Mouse (Mus musculus): ENCODE measurements around the gene Rpl32.
A peak's percentile ranks its signal among the peaks of the same experiment; 100 is the strongest.
"Not testable (repeated sequence)": the region's sequence is repeated elsewhere in the genome, so short reads cannot be mapped to it uniquely, and the experiment has no call there.

Gene Rpl32

GRCm38 (mm10) chr6:115808488-115809231 is at the start of gene Rpl32:
Rpl32 (minus strand) TSS chr6:115808747.
- peak; percentile 80 for DNase-seq (ENCODE audit: low spot score)

DNA sequence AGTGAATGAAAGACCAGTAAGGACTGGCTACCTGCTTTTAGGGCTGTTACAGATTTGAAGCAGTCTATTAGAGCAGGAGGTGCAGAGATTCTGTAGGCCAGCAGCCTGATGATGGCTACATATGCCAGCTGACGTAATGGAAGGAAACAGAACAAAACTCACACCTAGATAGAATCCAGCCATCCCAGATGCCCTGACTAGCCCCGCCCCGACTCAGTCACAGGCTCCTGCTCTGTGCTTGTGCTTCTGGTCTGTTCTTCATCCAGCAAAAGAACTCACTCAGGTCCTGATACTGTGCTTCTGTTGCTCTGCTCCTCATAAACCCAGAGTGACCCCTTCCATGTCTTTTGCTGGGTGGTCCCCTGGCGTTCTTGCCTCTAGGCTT is 47.8 kb upstream of the Rpl32 start:
- DNase-seq (ENCODE audit: low spot score), result no peak

DNA sequence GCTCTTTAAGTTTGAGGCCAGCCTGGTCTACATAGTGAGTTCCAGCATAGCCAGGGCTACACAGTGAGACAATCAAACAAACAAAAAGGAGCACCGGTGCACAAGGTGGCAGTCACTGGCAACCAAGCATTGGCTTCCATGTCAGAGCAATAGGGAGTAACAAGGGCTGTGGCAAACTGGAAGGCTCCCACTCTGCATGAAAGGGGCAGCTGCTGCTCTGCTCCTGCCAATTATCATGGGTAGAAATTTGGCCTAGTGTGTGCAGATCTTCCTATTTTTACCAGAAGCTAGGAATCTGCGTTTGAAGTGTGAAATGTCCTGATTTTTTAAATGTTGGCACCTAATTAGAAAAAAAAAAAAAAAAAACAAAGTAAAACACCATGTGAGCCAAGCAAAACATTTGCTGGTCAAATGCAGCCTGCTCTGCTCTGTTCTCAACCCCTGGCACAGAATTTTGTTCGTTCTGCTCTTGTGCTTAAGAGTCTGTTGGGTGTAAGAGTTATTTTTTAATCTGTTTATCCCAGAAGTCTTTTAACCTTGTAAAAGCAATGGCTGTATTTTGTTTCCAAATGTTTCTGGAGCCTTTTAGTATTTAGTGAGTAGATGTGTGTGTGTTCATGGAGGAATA is 47.3 kb upstream of the Rpl32 start:
- DNase-seq (ENCODE audit: low spot score), result no peak

- DNase-seq (ENCODE audit: low spot score), result no peak
Measured at GRCm38 (mm10) chr6:115854432-115854831, 45.9 kb upstream of the Rpl32 start.

DNA sequence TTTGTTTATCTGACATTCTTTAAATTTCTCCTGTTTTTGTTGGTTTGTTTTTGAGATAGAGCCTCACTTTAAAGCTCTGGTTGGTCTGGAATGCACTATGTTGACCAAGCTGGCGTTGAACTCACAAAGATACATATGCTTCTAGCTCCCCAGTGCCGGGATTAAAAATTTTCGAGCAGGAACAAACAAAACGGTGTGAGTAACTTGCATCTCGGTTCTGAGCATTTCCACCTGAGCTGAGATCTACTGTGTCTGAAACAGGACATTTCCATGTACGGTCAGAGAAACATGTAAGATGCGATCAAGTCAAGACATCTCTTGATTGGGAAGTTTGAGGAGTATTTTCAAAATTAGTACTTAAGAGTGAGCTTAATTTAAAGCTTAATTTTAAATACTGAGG is 45.4 kb upstream of the Rpl32 start:
- DNase-seq (ENCODE audit: low spot score), result no peak

- DNase-seq (ENCODE audit: low spot score), result peak; percentile 98
Measured at GRCm38 (mm10) chr6:115853091-115853813, 44.7 kb upstream of the Rpl32 start, which contains the start of the genes Mbd4 and Ift122. Mbd4 (minus strand) TSS chr6:115853371. Ift122 (plus strand) TSS chr6:115853470.

GRCm38 (mm10) chr6:115852446-115853090 is 44.0 kb upstream of the Rpl32 start:
- DNase-seq (ENCODE audit: low spot score), result no peak

DNA sequence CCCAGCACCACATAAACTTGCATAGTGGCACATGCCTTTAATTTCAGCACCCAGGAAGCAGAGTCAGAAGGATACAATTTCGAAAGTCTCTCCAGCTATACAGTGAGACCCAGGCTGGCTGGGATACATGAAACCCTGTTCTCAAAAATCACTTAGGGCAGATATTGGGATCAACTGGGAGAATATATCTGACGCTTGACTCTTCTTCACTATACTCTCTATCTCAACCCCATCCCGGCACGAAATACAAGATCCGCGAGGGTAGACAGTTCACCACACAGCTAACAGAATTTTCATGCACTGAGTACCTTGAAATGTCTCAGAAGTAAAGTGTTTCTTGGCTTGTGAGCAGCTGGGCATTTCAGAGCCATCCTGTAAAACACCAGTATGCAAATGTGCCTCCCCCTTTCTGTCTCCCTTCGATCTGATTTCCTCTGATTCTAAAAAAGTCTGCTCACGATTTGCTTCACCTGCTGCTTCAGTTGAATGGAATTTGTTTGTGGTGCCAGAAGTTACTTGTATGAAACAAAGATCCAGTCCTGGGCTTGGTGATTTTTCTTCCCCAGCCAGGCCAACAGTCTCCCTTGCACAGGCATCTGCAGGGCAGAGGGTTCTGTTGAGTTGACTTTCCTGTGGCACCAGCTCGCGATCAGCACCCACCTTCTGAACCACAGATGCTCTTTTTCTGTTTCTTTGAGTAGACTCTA is 40.2 kb upstream of the Rpl32 start:
- no peak for DNase-seq (ENCODE audit: low spot score)

DNA sequence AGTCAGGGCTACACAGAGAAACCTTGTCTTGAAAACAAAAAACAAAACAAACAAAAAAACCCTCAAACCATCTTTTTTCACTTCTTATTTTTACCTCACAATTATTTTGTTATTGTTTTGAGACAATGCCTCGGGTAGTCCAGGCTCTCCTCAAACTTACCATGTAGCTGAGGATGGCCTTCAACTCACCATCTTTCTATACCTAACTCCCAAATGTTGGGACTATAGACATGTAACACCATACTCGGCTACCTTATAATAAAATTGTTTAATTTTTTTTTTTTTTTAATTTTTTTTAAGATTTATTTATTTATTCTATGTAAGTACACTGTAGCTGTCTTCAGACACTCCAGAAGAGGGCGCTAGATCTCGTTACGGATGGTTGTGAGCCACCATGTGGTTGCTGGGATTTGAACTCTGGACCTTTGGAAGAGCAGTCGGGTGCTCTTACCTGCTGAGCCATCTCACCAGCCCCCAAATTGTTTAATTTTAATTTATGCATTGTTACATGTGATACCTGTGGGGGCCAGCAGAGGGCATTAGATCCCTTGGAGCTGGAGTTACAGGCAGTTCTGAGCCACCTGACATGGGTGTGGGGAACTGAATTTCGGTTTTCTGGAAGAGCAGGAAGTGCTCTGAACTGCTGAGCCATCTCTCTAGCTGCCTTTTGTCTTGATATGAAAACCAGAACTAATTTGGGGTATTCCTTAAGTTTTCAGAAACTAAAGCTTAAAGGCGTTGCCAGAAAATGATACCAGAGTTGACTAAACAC is 38.3 kb upstream of the Rpl32 start:
- peak; percentile 44 for DNase-seq (ENCODE audit: low spot score)

DNA sequence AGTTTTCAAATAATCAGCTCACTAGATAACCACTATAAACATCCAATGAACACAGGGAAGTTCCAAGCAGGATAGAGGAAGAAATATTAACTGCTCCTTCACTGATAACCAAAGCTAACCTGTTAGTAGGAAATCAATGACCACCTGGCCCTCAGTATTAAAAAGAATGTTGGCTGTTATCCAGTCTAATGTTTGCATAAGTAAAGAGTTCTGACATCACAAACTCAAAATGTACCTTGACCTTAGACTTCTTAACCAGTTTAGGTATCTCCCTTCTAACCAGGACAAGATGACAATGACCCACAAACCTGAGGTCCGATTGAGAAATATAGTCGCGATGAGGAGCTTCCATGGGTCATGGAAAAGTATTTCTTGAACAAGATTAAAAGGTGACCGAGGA is 36.5 kb upstream of the Rpl32 start:
- no peak for DNase-seq (ENCODE audit: low spot score)

DNA sequence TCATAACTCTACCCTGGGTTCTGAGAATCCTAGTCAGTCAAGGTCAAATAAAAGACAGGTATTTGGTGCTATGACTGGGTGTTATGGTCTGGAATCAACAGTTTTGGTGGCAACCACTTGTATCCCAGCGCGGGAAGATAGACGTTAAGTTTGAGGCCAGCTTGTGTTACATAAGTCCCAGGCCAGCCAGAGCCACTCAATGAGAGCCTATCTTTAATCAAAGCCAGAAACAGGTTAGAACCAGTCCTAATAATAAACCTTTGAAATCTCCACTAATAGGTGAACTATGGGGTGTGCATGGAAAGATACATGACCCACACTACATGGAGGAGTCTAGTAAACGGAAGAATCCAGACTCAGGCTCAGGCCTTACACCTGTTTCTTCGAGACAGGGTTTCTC is 30.2 kb upstream of the Rpl32 start:
- DNase-seq (ENCODE audit: low spot score), result no peak

GRCm38 (mm10) chr6:115838161-115838597 is 29.6 kb upstream of the Rpl32 start, which contains the start of gene Efcab12:
Efcab12 (minus strand) TSS chr6:115838412.
- peak; percentile 69 for DNase-seq (ENCODE audit: low spot score)

DNA sequence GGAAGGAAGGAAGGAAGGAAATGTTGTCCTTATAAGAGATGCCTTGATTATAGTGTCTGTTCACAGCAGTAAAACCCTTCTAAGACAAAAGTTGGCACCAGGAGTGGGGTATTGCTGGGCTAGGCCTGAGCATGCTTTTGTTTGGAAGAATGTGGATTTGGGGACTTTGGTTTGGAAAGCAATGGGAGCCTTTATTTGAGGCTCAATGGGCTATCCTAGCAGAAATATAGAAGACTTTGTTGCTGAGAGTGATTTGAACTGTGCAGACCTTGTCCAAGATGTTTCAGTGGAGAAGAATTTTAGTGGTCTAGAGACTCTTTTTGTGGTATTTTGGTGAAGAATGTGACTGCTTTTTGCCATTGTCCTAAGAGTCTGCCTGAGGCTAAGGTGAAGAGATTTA is 25.3 kb upstream of the Rpl32 start:
- DNase-seq (ENCODE audit: low spot score), result no peak

- DNase-seq (ENCODE audit: low spot score), result no peak
Measured at GRCm38 (mm10) chr6:115832152-115832850, 23.8 kb upstream of the Rpl32 start.

DNA sequence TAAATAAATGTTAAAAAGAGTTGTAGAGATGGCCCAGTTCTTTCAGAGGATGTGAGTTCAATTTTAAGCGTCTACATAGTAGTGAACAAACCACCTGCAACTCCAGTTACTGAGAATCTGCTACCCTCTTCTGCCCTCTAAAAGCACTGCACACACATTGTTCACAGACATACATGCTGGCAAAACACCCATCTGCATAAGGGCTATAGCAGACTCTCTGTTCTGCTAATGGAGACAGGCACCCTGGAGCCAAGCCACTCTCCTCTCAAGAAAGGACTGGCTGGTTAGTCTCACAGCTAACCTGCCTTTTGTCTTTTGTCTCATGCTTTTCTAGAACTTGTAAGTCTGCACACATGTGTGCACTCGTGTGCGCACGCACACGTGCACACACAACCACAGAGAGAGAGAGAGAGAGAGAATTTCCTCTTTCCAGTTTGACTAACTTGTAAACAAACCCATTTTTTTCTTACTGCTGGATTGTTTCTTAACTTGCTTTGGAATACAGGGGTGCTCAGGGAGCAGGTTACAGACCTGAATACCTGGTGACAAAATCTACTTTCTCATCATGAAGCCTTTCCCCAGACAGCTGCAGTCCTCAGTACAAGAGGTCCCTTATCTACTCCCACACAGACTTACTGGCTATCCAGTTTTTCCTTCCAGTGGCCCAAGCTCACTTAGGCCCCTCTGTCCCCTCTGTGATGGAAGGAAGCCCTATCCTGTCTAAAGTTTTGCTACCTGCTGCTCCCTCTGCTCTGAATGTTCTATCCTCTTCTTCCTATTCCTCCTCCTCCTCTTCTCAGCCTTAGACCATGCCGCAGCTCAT is 22.4 kb upstream of the Rpl32 start:
- no peak for DNase-seq (ENCODE audit: low spot score)

GRCm38 (mm10) chr6:115823850-115824464 is 15.4 kb upstream of the Rpl32 start:
- DNase-seq (ENCODE audit: low spot score), result not testable (repeated sequence)

DNA sequence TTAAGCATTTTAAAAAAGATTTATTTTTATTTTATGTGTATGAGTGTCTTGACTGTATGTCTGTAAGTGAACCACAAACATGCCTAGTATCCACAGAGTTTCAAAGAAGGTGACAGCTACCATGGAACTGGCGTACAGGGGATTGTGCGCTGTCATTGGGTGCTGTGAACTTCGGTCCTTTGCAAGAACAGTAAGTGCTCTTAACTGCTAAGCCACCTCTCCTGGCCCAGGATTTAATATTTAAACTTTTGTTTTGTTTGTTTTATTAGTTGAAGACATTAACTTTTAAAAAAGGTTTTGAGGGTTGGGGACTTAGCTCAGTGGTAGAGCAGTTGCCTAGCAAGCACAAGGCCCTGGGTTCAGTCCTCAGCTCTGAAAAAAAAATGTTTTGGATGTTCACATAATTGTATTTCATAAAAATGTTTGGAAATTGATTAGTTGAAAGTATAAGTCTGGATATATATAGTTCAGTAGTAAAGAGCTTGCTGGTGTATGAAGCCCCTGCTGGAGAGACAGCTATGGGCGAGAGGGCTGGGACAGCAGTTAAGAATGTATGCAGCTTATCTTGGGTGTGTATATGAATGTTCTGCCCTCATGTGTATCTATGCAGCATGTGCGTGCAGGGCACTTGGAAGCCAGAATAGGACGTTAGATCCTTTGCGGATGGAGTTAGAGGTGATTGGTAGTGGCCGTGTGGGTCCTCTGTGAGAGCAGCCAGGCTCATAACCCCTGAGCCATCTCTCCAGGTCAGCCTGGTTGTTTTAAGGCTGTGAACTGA is 12.9 kb upstream of the Rpl32 start:
- no peak for DNase-seq (ENCODE audit: low spot score)

- DNase-seq (ENCODE audit: low spot score), result no peak
Measured at GRCm38 (mm10) chr6:115818129-115818528, 9.6 kb upstream of the Rpl32 start.

Data from left cerebral cortex, adult 11 months (tissue).